9 mouse cellular contexts compared by ENCODE assay signal in genomic region chr16:93576412-93577082, GRCm38 (mm10). TPM values are rescaled to one million over a fixed set of nuclear protein-coding genes. Genes with fewer than 3 reads are reported as not detected.
DNase-seq lines count a peak whose midpoint lies in the region; ATAC-seq and TF ChIP-seq lines count a peak whose summit lies in the region.
"Had no signal": no experiment of that assay in that cellular context is flagged by ENCODE, and none has a peak within 500 bp of the region (broad histone marks: within the 10 kb centered on the region; RNA-seq: fewer than 3 reads in every experiment).

No protein-coding gene starts in this region.

- H3K27ac ChIP-seq in CH12.LX (ENCODE audit: insufficient read depth, low read depth): no peak overlapping the region
- 0 out of 2 replicates have a peak overlapping the region, but pooled peaks have one; percentile 35 for H3K27ac ChIP-seq in embryonic facial prominence, embryonic 10.5 days (replicated peaks)
- H3K27ac ChIP-seq in heart, embryonic 10.5 days: no peak overlapping the region
- no peak overlapping the region for H3K27ac ChIP-seq in lung, embryonic 16.5 days (ENCODE audit: low read length)
- H3K27ac ChIP-seq: limb, embryonic 12.5 days had no signal

- H3K4me2 ChIP-seq in CH12.LX (ENCODE audit: insufficient read depth, low read depth, poor library complexity, severe bottlenecking): no peak overlapping the region; the same call in 1 of the 2 replicates
- peak overlapping the region; percentile 32; the same call in 1 of the 2 replicates for H3K4me2 ChIP-seq in lung, embryonic 16.5 days (ENCODE audit: low read depth, low read length)
- H3K4me2 ChIP-seq: limb, embryonic 12.5 days had no signal

- in situ Hi-C loops in CH12.LX (cut with MboI; ENCODE audit: low pct_ligation_motif_present, low pct_unique_long_range_greater_than_20kb, low sequenced_read_pairs): no loop called here

- H3K9me3 ChIP-seq in CH12.LX (replicated peaks; ENCODE audit: low read length): no peaks in the 10 kb centered on the region
- H3K9me3 ChIP-seq in embryonic facial prominence, embryonic 10.5 days: no peaks in the 10 kb centered on the region
- no peaks in the 10 kb centered on the region for H3K9me3 ChIP-seq in heart, embryonic 10.5 days
- no peaks in the 10 kb centered on the region for H3K9me3 ChIP-seq in lung, embryonic 16.5 days (ENCODE audit: control insufficient read depth, low read length)
- H3K9me3 ChIP-seq: limb, embryonic 12.5 days had no signal

- H3K36me3 ChIP-seq in CH12.LX (replicated peaks in 1 of 2; ENCODE audit: control insufficient read depth in 1 of 2, insufficient read depth in 1 of 2, low read length in 1 of 2): peaks cover 0 to 6% of the 10 kb centered on the region in 2 experiments
- H3K36me3 ChIP-seq in embryonic facial prominence, embryonic 10.5 days (replicated peaks): no peaks in the 10 kb centered on the region
- no peaks in the 10 kb centered on the region for H3K36me3 ChIP-seq in heart, embryonic 10.5 days
- no peaks in the 10 kb centered on the region for H3K36me3 ChIP-seq in lung, embryonic 16.5 days (ENCODE audit: control insufficient read depth, insufficient read depth, low read length)
- H3K36me3 ChIP-seq: limb, embryonic 12.5 days had no signal

- peak; percentile 95 to 99 for TF ChIP-seq CTCF in CH12.LX (conservative IDR thresholded peaks at IDR 0.05 in 1 of 2, IDR thresholded peaks at IDR 0.05 in 1 of 2; ENCODE audit: low read depth in 2 of 2, low read length in 2 of 2)

- TF ChIP-seq RAD21 in CH12.LX (IDR thresholded peaks at IDR 0.05; ENCODE audit: low read depth, low read length): peak; percentile 97

- TF ChIP-seq POLR2A in CH12.LX (IDR thresholded peaks at IDR 0.05; ENCODE audit: low read depth, low read length): no peak

- no peak overlapping the region for H3K9ac ChIP-seq in CH12.LX (ENCODE audit: insufficient read depth, low read depth)
- H3K9ac ChIP-seq in lung, embryonic 16.5 days (ENCODE audit: low read length): no peak overlapping the region
- H3K9ac ChIP-seq: limb, embryonic 12.5 days had no signal

- H3K4me3 ChIP-seq in CH12.LX (replicated peaks in 1 of 3; ENCODE audit: low read depth in 2 of 3, low read length in 2 of 3, poor library complexity in 1 of 3): no peak overlapping the region
- H3K4me3 ChIP-seq in embryonic facial prominence, embryonic 10.5 days: no peak overlapping the region
- no peak overlapping the region for H3K4me3 ChIP-seq in heart, embryonic 10.5 days
- no peak overlapping the region for H3K4me3 ChIP-seq in lung, embryonic 16.5 days (ENCODE audit: low read length)
- H3K4me3 ChIP-seq: limb, embryonic 12.5 days had no signal

- no peak for ATAC-seq in lung, embryonic 16.5 days (ENCODE audit: low read depth)

- no peaks in the 10 kb centered on the region for H3K79me2 ChIP-seq in CH12.LX (replicated peaks; ENCODE audit: control insufficient read depth, extremely low read depth, insufficient read depth, poor library complexity, severe bottlenecking)

- peak; percentile 86 for DNase-seq in CH12.LX (ENCODE audit: extremely low read depth)
- DNase-seq in adrenal gland, postnatal 25 days: peak; percentile 83
- DNase-seq in embryonic facial prominence, embryonic 10.5 days (ENCODE audit: low spot score): peak; percentile 87
- DNase-seq in heart, embryonic 10.5 days (ENCODE audit: low spot score): peak; percentile 88
- peak; percentile 91 to 93 for DNase-seq in kidney, postnatal 4 days
- peak; percentile 57 for DNase-seq in retina, adult 2 months (ENCODE audit: low read depth, low spot score)
- peak; percentile 65 to 90 for DNase-seq in thymus, postnatal 10 days (ENCODE audit: low spot score in 2 of 2)

- no peak for TF ChIP-seq EP300 in CH12.LX (IDR thresholded peaks at IDR 0.05; ENCODE audit: low read length)

- WGBS in embryonic facial prominence, embryonic 10.5 days: 35% methylated on average over 14 of the region's 14 CpGs
- WGBS in heart, embryonic 10.5 days: 34% methylated on average over 14 of the region's 14 CpGs
- 21% methylated on average over 14 of the region's 14 CpGs for WGBS in lung, embryonic 16.5 days

- dilution Hi-C loops in CH12.LX (cut with MboI; ENCODE audit: extremely low pct_ligation_motif_present, extremely low pct_unique_long_range_greater_than_20kb, low sequenced_read_pairs): no loop called here

- H3K27me3 ChIP-seq in CH12.LX (replicated peaks): no peaks in the 10 kb centered on the region
- H3K27me3 ChIP-seq in embryonic facial prominence, embryonic 10.5 days (replicated peaks; ENCODE audit: low read depth, poor library complexity, severe bottlenecking): 0 out of 2 replicates have a peak, but pooled peaks cover 6% of the 10 kb centered on the region
- no peaks in the 10 kb centered on the region for H3K27me3 ChIP-seq in heart, embryonic 10.5 days (ENCODE audit: insufficient read depth, poor library complexity, severe bottlenecking)
- no peaks in the 10 kb centered on the region for H3K27me3 ChIP-seq in lung, embryonic 16.5 days (ENCODE audit: control insufficient read depth, insufficient read depth, low read depth, low read length)

- peaks cover 25 to 28% of the 10 kb centered on the region in 2 experiments for H3K4me1 ChIP-seq in CH12.LX (ENCODE audit: control insufficient read depth in 1 of 2, insufficient read depth in 2 of 2)
- peaks cover 23% of the 10 kb centered on the region for H3K4me1 ChIP-seq in embryonic facial prominence, embryonic 10.5 days
- peaks cover 21% of the 10 kb centered on the region for H3K4me1 ChIP-seq in heart, embryonic 10.5 days
- H3K4me1 ChIP-seq in lung, embryonic 16.5 days (replicated peaks; ENCODE audit: control insufficient read depth, insufficient read depth, low read length): peaks cover 12% of the 10 kb centered on the region

TF ChIP-seq in CH12.LX, 34 proteins besides CTCF, POLR2A, EP300 and RAD21:
- TF ChIP-seq MAFK (IDR thresholded peaks at IDR 0.05; ENCODE audit: insufficient replicate concordance, low read length) (peak; percentile 15; the same call in 1 of the 2 replicates), BHLHE40 (IDR thresholded peaks at IDR 0.05; ENCODE audit: low read depth, low read length) (no peak), SMC3 (IDR thresholded peaks at IDR 0.05; ENCODE audit: low read depth, low read length) (peak; percentile 85), ZC3H11A (IDR thresholded peaks at IDR 0.05; ENCODE audit: low read depth, low read length) (no peak)
TF ChIP-seq in CH12.LX: peak in this region for 2.

RNA-seq across cellular contexts. Expression of gene Setd4, which starts 27.3 kb away (rescaled TPM):
- total RNA-seq in CH12.LX (2012; rRNA removed) (20.2 and 21.8 TPM in 2 replicates), CH12.LX (2014; rRNA removed) (23.0 and 29.7 TPM in 2 replicates)
- 24.6 and 32.6 TPM in 2 replicates for polyA plus RNA-seq in CH12.LX (2012; ENCODE audit: insufficient read length, low read depth)
- total RNA-seq in adrenal gland, postnatal 25 days (2021): 8.7 and 12.5 TPM in 2 replicates
- 15.6 and 17.7 TPM in 2 replicates for polyA plus RNA-seq in embryonic facial prominence, embryonic 10.5 days (2016; fragmentation: Nextera tagmentation; extraction: Ambion mirVana)
- 8.1 and 12.1 TPM in 2 replicates for polyA plus RNA-seq in heart, embryonic 10.5 days (2016; fragmentation: Nextera tagmentation; extraction: Ambion mirVana)
- polyA plus RNA-seq in lung, embryonic 16.5 days (2015; fragmentation: Nextera tagmentation; extraction: Ambion mirVana): 9.9 and 12.5 TPM in 2 replicates

RNA-seq across cellular contexts. Expression of gene Cbr1, which starts 29.1 kb away (rescaled TPM):
- total RNA-seq in CH12.LX (2012; rRNA removed) (8.1 and 8.9 TPM in 2 replicates), CH12.LX (2014; rRNA removed) (1.1 and 1.5 TPM in 2 replicates)
- 1.6 and 1.7 TPM in 2 replicates for polyA plus RNA-seq in CH12.LX (2012; ENCODE audit: insufficient read length, low read depth)
- total RNA-seq in adrenal gland, postnatal 25 days (2021): 81.4 and 98.4 TPM in 2 replicates
- 97.5 and 111 TPM in 2 replicates for polyA plus RNA-seq in embryonic facial prominence, embryonic 10.5 days (2016; fragmentation: Nextera tagmentation; extraction: Ambion mirVana)
- 51.5 and 71.7 TPM in 2 replicates for polyA plus RNA-seq in heart, embryonic 10.5 days (2016; fragmentation: Nextera tagmentation; extraction: Ambion mirVana)
- 88.1 and 95.2 TPM in 2 replicates for polyA plus RNA-seq in lung, embryonic 16.5 days (2015; fragmentation: Nextera tagmentation; extraction: Ambion mirVana)

RNA-seq across cellular contexts. Expression of gene Gm5678, which starts 51.4 kb away (rescaled TPM):
- total RNA-seq in CH12.LX (2012; rRNA removed) (not detected in 2 replicates), CH12.LX (2014; rRNA removed) (not detected in 2 replicates)
- not detected in 2 replicates for polyA plus RNA-seq in CH12.LX (2012; ENCODE audit: insufficient read length, low read depth)
- total RNA-seq in adrenal gland, postnatal 25 days (2021): 4.6 and 6.9 TPM in 2 replicates
- not detected in 2 replicates for polyA plus RNA-seq in embryonic facial prominence, embryonic 10.5 days (2016; fragmentation: Nextera tagmentation; extraction: Ambion mirVana)
- not detected in 2 replicates for polyA plus RNA-seq in heart, embryonic 10.5 days (2016; fragmentation: Nextera tagmentation; extraction: Ambion mirVana)
- not detected in 2 replicates for polyA plus RNA-seq in lung, embryonic 16.5 days (2015; fragmentation: Nextera tagmentation; extraction: Ambion mirVana)
- polyA plus RNA-seq: limb, embryonic 12.5 days had no signal

Comparison
In these comparisons a context has a peak if more than half of its experiments do, and no peak if none do; other contexts are left out.
1. RNA of gene Cbr1, which starts 29.1 kb away (polyA plus RNA-seq): 97.5 to 111 TPM in embryonic facial prominence, embryonic 10.5 days, 88.1 to 95.2 TPM in lung, embryonic 16.5 days and 51.5 to 71.7 TPM in heart, embryonic 10.5 days; 1.6 to 1.7 TPM in CH12.LX; every median in the first group is over 10 times any median in the second.
2. Peak in every context shown above with its lines, with median percentiles within 50 percentile points of each other: DNase-seq.